ENCODE assay signal across 17 mouse cellular contexts in the genomic region with DNA sequence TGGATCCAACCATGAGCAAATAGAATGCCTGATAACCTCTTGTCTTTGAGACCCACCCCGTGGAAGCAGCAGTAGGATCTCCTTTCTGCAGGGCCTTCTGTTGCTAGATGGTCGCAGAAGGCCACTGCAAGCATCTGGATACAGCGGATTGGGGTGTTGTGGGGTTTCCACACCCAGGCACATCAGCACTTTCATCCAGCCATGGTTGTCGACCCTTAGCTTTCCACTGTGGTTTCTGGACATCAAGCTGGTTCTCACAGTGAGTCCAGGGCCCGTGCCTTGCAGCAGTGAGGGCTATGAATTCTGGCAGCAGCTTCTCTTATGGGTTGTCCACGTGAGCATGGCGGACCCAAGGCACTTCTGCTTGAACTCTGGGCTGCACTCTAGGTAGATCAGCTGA.
"Had no signal": no experiment of that assay in that cellular context is flagged by ENCODE, and none has a peak within 500 bp of the region (broad histone marks: within the 10 kb centered on the region; RNA-seq: fewer than 3 reads in every experiment).

No protein-coding gene starts in this region.

- H3K27ac ChIP-seq: midbrain, embryonic 10.5 days; midbrain, embryonic 12.5 days; neural tube, embryonic 13.5 days; neural tube, embryonic 15.5 days had no signal

- H3K9me3 ChIP-seq: midbrain, embryonic 10.5 days; midbrain, embryonic 12.5 days; neural tube, embryonic 13.5 days; neural tube, embryonic 15.5 days had no signal

- H3K36me3 ChIP-seq: midbrain, embryonic 10.5 days; midbrain, embryonic 12.5 days; neural tube, embryonic 13.5 days; neural tube, embryonic 15.5 days had no signal

- H3K4me3 ChIP-seq: midbrain, embryonic 10.5 days; midbrain, embryonic 12.5 days; myocyte; neural tube, embryonic 13.5 days; neural tube, embryonic 15.5 days had no signal

- H3K27me3 ChIP-seq: midbrain, embryonic 12.5 days; neural tube, embryonic 13.5 days; neural tube, embryonic 15.5 days had no signal

- H3K4me1 ChIP-seq: midbrain, embryonic 12.5 days had no signal

- DNase-seq: lung, adult 18-20 months; lung, embryonic 14.5 days; lung, postnatal 10 days; lung, postnatal 4 days; midbrain, embryonic 14.5 days; retina, postnatal 1 day; right cerebral cortex, adult 18-20 months; right cerebral cortex, postnatal 25 days; right cerebral cortex, postnatal 4 days; spleen, adult 18-20 months; thymus, adult 2 months; thymus, postnatal 36 days had no signal
